Mouse (Mus musculus): ENCODE data around the gene Tipin. TPM values are rescaled to one million over a fixed set of nuclear protein-coding genes. Genes with fewer than 3 reads are reported as not detected.
"Not testable (repeated sequence)": the region's sequence is repeated elsewhere in the genome, so short reads cannot be mapped to it uniquely, and the experiment has no call there.

Gene Tipin
- polyA plus RNA-seq, 1 experiment = 56.8 TPM

- no peak for TF ChIP-seq CTCF (IDR thresholded peaks at IDR 0.05; ENCODE audit: borderline replicate concordance, extremely low read depth, insufficient read depth, insufficient read length)
- no peak for TF ChIP-seq POLR2A (IDR thresholded peaks at IDR 0.05; ENCODE audit: borderline replicate concordance, extremely low read depth, insufficient read depth, insufficient read length, poor library complexity, severe bottlenecking)
- no peak for DNase-seq (ENCODE audit: low read depth)
Observed at GRCm38 (mm10) chr9:64273757-64274156, 7.6 kb upstream of the Tipin start.

- DNase-seq (ENCODE audit: low read depth) = no peak
- TF ChIP-seq CTCF (IDR thresholded peaks at IDR 0.05; ENCODE audit: borderline replicate concordance, extremely low read depth, insufficient read depth, insufficient read length) (no peak), POLR2A (IDR thresholded peaks at IDR 0.05; ENCODE audit: borderline replicate concordance, extremely low read depth, insufficient read depth, insufficient read length, poor library complexity, severe bottlenecking) (no peak)
Observed at GRCm38 (mm10) chr9:64274291-64274690, 7.1 kb upstream of the Tipin start.

GRCm38 (mm10) chr9:64274919-64275318 lies 6.5 kb upstream of the Tipin start:
- DNase-seq (ENCODE audit: low read depth) = no peak
- TF ChIP-seq CTCF (IDR thresholded peaks at IDR 0.05; ENCODE audit: borderline replicate concordance, extremely low read depth, insufficient read depth, insufficient read length) (peak; percentile 15; the same call in 1 of the 2 replicates), POLR2A (IDR thresholded peaks at IDR 0.05; ENCODE audit: borderline replicate concordance, extremely low read depth, insufficient read depth, insufficient read length, poor library complexity, severe bottlenecking) (no peak)

GRCm38 (mm10) chr9:64277706-64278105 lies 3.7 kb upstream of the Tipin start:
- TF ChIP-seq POLR2A (IDR thresholded peaks at IDR 0.05; ENCODE audit: borderline replicate concordance, extremely low read depth, insufficient read depth, insufficient read length, poor library complexity, severe bottlenecking) = no peak
- TF ChIP-seq CTCF (IDR thresholded peaks at IDR 0.05; ENCODE audit: borderline replicate concordance, extremely low read depth, insufficient read depth, insufficient read length) = peak; percentile 72
- peak; percentile 78 for DNase-seq (ENCODE audit: low read depth)

GRCm38 (mm10) chr9:64278665-64279310 lies 2.6 kb upstream of the Tipin start:
- no peak for DNase-seq (ENCODE audit: low read depth)
- TF ChIP-seq POLR2A (IDR thresholded peaks at IDR 0.05; ENCODE audit: borderline replicate concordance, extremely low read depth, insufficient read depth, insufficient read length, poor library complexity, severe bottlenecking) (no peak), CTCF (IDR thresholded peaks at IDR 0.05; ENCODE audit: borderline replicate concordance, extremely low read depth, insufficient read depth, insufficient read length) (no peak)

- no peak for DNase-seq (ENCODE audit: low read depth)
- no peak for TF ChIP-seq CTCF (IDR thresholded peaks at IDR 0.05; ENCODE audit: borderline replicate concordance, extremely low read depth, insufficient read depth, insufficient read length)
- TF ChIP-seq POLR2A (IDR thresholded peaks at IDR 0.05; ENCODE audit: borderline replicate concordance, extremely low read depth, insufficient read depth, insufficient read length, poor library complexity, severe bottlenecking) = no peak
Observed at GRCm38 (mm10) chr9:64281781-64282178, 399 bp downstream of the Tipin start.

GRCm38 (mm10) chr9:64282404-64282987 lies 1.1 kb downstream of the Tipin start:
- DNase-seq (ENCODE audit: low read depth) = no peak
- TF ChIP-seq CTCF (IDR thresholded peaks at IDR 0.05; ENCODE audit: borderline replicate concordance, extremely low read depth, insufficient read depth, insufficient read length) = no peak
- no peak for TF ChIP-seq POLR2A (IDR thresholded peaks at IDR 0.05; ENCODE audit: borderline replicate concordance, extremely low read depth, insufficient read depth, insufficient read length, poor library complexity, severe bottlenecking)

GRCm38 (mm10) chr9:64303086-64303485 lies 21.7 kb downstream of the Tipin start:
- DNase-seq (ENCODE audit: low read depth) = not testable (repeated sequence)

GRCm38 (mm10) chr9:64306476-64307312 lies 25.3 kb downstream of the Tipin start:
- TF ChIP-seq CTCF (IDR thresholded peaks at IDR 0.05; ENCODE audit: borderline replicate concordance, extremely low read depth, insufficient read depth, insufficient read length) = no peak
- no peak for TF ChIP-seq POLR2A (IDR thresholded peaks at IDR 0.05; ENCODE audit: borderline replicate concordance, extremely low read depth, insufficient read depth, insufficient read length, poor library complexity, severe bottlenecking)
- no peak for DNase-seq (ENCODE audit: low read depth)

- no peak for DNase-seq (ENCODE audit: low read depth)
Observed at GRCm38 (mm10) chr9:64310996-64311785, 29.8 kb downstream of the Tipin start.

GRCm38 (mm10) chr9:64312128-64312527 lies 30.7 kb downstream of the Tipin start:
- peak; percentile 3 for DNase-seq (ENCODE audit: low read depth)

More at GRCm38 (mm10) chr9:64310996-64311785, 29.8 kb downstream of the Tipin start:
- TF ChIP-seq POLR2A (IDR thresholded peaks at IDR 0.05; ENCODE audit: borderline replicate concordance, extremely low read depth, insufficient read depth, insufficient read length, poor library complexity, severe bottlenecking) = no peak
- peak; percentile 27; the same call in 1 of the 2 replicates for TF ChIP-seq CTCF (IDR thresholded peaks at IDR 0.05; ENCODE audit: borderline replicate concordance, extremely low read depth, insufficient read depth, insufficient read length)

More at GRCm38 (mm10) chr9:64312128-64312527, 30.7 kb downstream of the Tipin start:
- no peak for TF ChIP-seq POLR2A (IDR thresholded peaks at IDR 0.05; ENCODE audit: borderline replicate concordance, extremely low read depth, insufficient read depth, insufficient read length, poor library complexity, severe bottlenecking)
- TF ChIP-seq CTCF (IDR thresholded peaks at IDR 0.05; ENCODE audit: borderline replicate concordance, extremely low read depth, insufficient read depth, insufficient read length) = 0 out of 2 replicates have a peak, but pooled peaks have one; percentile 11
